Mouse (Mus musculus) heart, postnatal 0 days (tissue): Measurements from ENCODE around the gene Inafm2.

Source experiments
- CTCF ChIP-seq: IDR thresholded peaks from 2 replicates; pipeline ENCODE4 v1.5.1; 2016; ENCODE audit warnings: antibody characterized with exemption, control low read depth, low read depth
- EP300 ChIP-seq: IDR thresholded peaks from 2 replicates; pipeline ENCODE4 v1.6.1; 2016; ENCODE audit warnings: antibody characterized with exemption, low read depth

- TF ChIP-seq EP300 (no peak), CTCF (no peak)
Measured at GRCm38 (mm10) chr2:118755407-118755806, 9.8 kb downstream of the Inafm2 start.
